Mouse (Mus musculus) layer of hippocampus, adult 2 months (tissue): Measurements from ENCODE around the gene Zfp362. TPM values are rescaled to one million over a fixed set of nuclear protein-coding genes. Genes with fewer than 3 reads are reported as not detected.
A peak's percentile ranks its signal among the peaks of the same experiment; 100 is the strongest.

Experiments used
- DNase-seq, 2 experiments: peaks; one replicate each; pipeline ENCODE4 v3.0.0; 2022; ENCODE audit warnings: low spot score in 2 of 2
- H3K27ac ChIP-seq: fragments of 200-600 bp; 2 replicates; pipeline ENCODE4 v1.8.1; 2022
- H3K4me3 ChIP-seq: fragments of 200-600 bp; 2 replicates; pipeline ENCODE4 v1.8.1; 2022; ENCODE audit warnings: mild to moderate bottlenecking
- CTCF ChIP-seq: fragments of 200-600 bp; conservative IDR thresholded peaks from 2 replicates; pipeline ENCODE4 v1.8.1; 2022; ENCODE audit warnings: antibody characterized with exemption, mild to moderate bottlenecking, moderate library complexity
- total RNA-seq, 2 experiments: library from RNA; stranded (reverse); gene quantifications; 2 replicates each; pipeline ENCODE4 v1.2.3; 2021

Zfp362 gene
- total RNA-seq, 2 experiments from 2014 or later, result 25.8 to 26.8 TPM

DNA sequence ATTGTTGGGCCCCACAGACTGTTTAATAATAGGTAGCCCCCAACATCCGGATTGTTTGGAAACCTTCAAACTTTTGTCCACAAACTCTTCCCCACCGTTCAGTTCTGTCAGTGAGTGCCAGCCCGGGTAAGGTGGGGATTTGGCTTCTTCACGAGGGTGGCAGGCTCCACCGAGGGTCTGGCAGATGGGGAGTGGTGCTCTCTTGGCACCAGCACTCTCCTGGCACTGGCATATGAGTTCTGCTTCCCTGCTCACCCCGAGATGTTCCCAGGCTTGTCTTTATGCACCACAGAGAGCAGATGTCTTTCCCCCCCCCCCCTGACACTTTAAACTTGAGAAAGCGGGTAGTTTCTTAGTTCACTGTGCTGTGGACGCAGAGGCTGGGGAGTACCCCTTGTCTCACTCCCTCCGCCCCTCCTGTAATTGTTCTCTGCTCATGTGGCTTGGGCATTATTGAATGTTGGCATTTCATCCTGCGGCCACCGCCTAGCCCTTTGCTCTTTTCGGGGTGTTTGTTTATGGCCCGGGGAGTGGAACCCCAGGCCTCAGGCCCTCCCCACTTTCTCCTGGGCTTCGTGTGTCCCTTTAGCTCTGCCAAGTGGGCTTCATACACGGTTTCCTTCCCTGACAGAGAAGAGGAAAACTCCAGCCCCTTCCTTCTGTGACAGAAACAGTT lies 76.7 kb downstream of the Zfp362 start:
- no peak for TF ChIP-seq CTCF
- Histone ChIP-seq H3K27ac (peak overlapping the region; percentile 98), H3K4me3 (peak overlapping the region; percentile 79)
- no peak for DNase-seq

DNA sequence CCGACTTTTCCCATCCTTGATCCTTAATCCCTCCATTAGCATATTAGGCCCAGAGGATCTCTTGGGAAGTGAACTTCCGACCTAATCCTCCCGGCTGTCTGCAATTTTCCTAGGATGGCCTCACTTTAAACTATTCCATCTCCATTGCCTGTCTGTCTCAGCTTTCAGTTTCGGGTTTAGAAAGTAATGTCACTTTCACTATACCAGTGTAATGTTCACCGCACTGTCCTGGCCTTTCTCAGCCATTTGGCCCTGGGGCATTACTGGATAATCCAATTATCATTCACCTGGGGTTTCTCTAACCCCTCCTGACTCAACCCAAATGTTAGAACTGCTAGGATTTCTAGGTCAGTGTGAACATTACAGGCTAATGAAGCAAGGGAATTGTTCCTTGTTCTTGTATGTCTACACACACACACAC lies 77.4 kb downstream of the Zfp362 start:
- DNase-seq, result no peak
- TF ChIP-seq CTCF, result no peak
- Histone ChIP-seq H3K4me3 (peak overlapping the region; percentile 79), H3K27ac (peak overlapping the region; percentile 98)

DNA sequence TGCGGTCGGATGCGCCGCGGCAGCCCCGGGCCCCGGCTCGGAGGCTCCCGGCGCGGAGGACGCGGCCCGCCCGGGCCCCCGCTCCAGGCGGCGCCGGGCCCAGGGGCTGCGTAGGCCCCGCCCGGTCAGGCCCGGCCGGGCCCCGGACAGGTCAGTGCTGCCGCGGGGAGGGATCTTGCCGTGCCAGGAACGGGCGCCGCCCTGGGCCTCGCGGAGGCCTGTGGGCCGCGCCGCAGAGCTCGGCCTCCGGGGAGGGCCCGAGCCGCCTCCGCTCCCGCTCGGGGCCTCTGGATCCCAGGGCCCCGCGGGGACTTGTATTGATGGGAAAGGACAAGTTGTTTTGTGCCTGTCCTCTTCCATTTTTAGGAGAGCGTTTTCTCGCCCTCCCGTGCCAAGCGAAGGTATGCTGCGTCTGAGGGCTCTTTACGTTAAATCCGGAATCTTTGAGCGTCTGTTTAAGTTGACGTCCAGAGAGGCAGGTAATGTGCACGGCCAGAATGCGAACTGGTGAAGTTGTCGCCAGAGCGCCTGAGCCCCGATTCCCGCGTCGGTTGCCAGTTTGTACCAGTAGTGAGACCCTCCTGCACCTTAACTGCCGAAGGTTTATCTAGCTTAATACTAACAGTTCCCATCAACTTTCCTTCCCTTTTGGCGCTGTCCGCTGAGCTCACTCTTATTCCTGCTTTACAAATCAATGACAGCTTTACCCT lies 78.0 kb downstream of the Zfp362 start:
- Histone ChIP-seq H3K27ac (peak overlapping the region; percentile 98), H3K4me3 (peak overlapping the region; percentile 79)
- no peak for DNase-seq
- no peak for TF ChIP-seq CTCF

DNA sequence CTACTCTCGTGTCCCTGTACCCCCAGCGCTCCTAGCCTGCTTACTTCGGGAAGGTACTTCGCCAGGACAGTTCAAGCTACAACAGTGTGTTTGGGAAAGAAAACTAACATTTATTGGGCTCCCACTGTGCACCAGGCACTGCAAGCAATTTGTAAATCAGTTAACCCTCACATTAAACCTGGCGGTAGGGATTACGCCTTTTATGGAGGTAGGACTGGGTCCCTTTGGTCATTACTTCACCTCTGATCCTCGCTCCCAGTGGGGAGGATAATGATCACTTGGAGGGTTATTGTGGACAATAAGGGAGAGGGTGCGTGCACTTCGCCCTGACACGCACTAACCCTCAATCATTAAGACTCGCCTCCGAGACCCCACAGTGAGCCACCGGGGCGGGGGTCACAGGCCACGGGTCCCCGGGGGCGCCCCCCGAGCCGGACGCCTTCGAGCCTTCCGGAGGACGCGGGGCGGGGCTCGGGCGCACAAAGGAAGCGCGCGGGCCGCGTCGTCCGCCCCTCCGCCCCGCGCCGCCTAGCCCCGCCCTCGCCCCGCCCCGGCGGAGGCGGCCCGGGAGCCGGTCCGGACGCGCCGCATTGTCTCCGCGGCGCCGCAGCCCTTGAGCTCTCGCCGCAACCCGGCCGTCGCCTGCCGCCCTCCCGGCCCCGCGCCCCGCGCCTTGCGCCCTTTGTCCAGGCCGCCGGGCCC lies 78.7 kb downstream of the Zfp362 start:
- no peak for TF ChIP-seq CTCF
- DNase-seq, result peak; percentile 65 to 78
- H3K27ac ChIP-seq, result peak overlapping the region; percentile 98
- H3K4me3 ChIP-seq, result peak overlapping the region; percentile 79

DNA sequence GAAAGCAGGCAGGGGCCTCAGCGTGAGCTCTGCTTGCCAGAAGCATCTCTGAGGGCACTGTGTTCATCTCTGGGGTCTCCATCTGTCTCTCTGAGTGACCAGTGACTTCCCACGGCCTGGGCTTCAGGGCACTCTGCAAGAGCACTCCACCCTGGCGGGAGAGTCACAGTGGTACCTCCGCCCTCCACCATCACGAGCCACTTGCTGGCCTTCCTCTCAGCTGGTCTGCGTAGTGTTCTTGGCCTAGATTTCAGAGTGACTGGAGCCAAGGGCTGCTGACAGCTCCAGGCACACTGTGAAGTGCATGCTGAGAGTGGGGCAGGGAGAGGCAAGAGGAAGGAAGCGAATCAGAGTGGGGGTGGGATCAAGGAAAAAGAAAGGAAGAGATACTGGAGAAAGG lies 81.8 kb downstream of the Zfp362 start:
- no peak for DNase-seq

DNA sequence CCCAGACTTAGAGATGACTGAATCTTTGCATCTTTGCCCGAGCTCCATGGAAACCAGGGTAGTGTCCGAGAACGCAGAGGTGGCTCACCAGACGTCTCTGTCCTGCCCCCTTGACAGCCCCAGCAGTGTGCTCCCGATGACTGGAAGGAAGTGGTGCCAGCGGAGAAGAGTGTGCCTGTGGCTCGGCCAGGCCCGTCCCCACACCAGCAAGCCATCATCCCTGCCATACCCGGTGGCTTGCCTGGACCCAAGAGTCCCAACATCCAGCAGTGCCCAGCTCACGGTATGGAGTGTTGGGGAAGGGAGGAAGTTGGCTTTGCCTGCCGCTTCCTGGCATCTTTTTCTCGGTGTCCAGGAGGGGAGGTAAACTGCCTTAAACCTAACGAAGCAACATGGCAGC lies 82.4 kb downstream of the Zfp362 start:
- DNase-seq, result no peak
- Histone ChIP-seq H3K4me3 (no peak overlapping the region), H3K27ac (peak overlapping the region; percentile 76)
- no peak for TF ChIP-seq CTCF

More for the DNA sequence above, 81.8 kb downstream of the Zfp362 start:
- Histone ChIP-seq H3K27ac (peak overlapping the region; percentile 76), H3K4me3 (no peak overlapping the region)
- no peak for TF ChIP-seq CTCF

Other genes starting within 250 kb of the Zfp362 start
- gene Zscan20, start 195.9 kb downstream of the Zfp362 start, total RNA-seq, result 10 to 100 TPM in 1 of 2 experiments, 1 to 10 TPM in 1; 8.3 to 10.6 TPM
- under 1 TPM; 0.49 to 0.93 TPM for gene Tlr12, start 187.4 kb downstream of the Zfp362 start, total RNA-seq
- 10 to 100 TPM; 85.4 to 91.3 TPM for gene Phc2, start 151.3 kb downstream of the Zfp362 start, total RNA-seq
- gene A3galt2, start 50.7 kb downstream of the Zfp362 start, total RNA-seq, result under 1 TPM; 0.20 to 0.26 TPM
- gene Trim62, start 77.5 kb upstream of the Zfp362 start, total RNA-seq, result 10 to 100 TPM; 13.0 to 14.2 TPM
- gene Azin2, start 156.4 kb upstream of the Zfp362 start, total RNA-seq, result 10 to 100 TPM; 35.2 to 39.9 TPM
- 10 to 100 TPM; 26.1 to 29.1 TPM for gene Ak2, start 185.9 kb upstream of the Zfp362 start, total RNA-seq